Comparison of ENCODE assay signal across 12 mouse cellular contexts in genomic region chr12:17769476-17770172, GRCm38 (mm10).
A peak's percentile ranks its signal among the peaks of the same experiment; 100 is the strongest.
DNase-seq lines count a peak whose midpoint lies in the region; ATAC-seq and TF ChIP-seq lines count a peak whose summit lies in the region.
"Had no signal": no experiment of that assay in that cellular context is flagged by ENCODE, and none has a peak within 500 bp of the region (broad histone marks: within the 10 kb centered on the region; RNA-seq: fewer than 3 reads in every experiment).

No protein-coding gene starts in this region.

- DNase-seq in lung, adult 18-20 months: peak; percentile 15 to 53
- no peak for DNase-seq in lung, postnatal 4 days
- no peak for DNase-seq in liver, postnatal 0 days
- DNase-seq in stomach, postnatal 0 days (ENCODE audit: low spot score): no peak
- no peak for DNase-seq in hindbrain, postnatal 0 days (ENCODE audit: low spot score)
- DNase-seq: cerebellum, adult 18-20 months; embryo, embryonic 11 days had no signal

- no peak for TF ChIP-seq CTCF in liver, postnatal 0 days (IDR thresholded peaks at IDR 0.05; ENCODE audit: low read depth)
- TF ChIP-seq CTCF in stomach, postnatal 0 days (IDR thresholded peaks at IDR 0.05; ENCODE audit: low read depth): no peak
- TF ChIP-seq CTCF in hindbrain, postnatal 0 days (IDR thresholded peaks at IDR 0.05; ENCODE audit: low read depth): no peak

- no peak for TF ChIP-seq EP300 in liver, postnatal 0 days (IDR thresholded peaks at IDR 0.05; ENCODE audit: low read depth)
- TF ChIP-seq EP300 in stomach, postnatal 0 days (optimal IDR thresholded peaks at IDR 0.05): no peak

- 10% methylated on average over 2 of the region's 2 CpGs for WGBS in heart, embryonic 12.5 days
- 55% methylated on average over 2 of the region's 2 CpGs for whole genome bisulfite sequencing in liver, postnatal 0 days (ENCODE audit: insufficient replicate concordance)
- WGBS in stomach, postnatal 0 days: 53% methylated on average over 2 of the region's 2 CpGs
- 66% methylated on average over 2 of the region's 2 CpGs for WGBS in forebrain, embryonic 13.5 days
- 75% methylated on average over 2 of the region's 2 CpGs for WGBS in hindbrain, postnatal 0 days

- H3K27me3 ChIP-seq in heart, embryonic 12.5 days (replicated peaks): peaks cover 40% of the 10 kb centered on the region
- no peaks in the 10 kb centered on the region for H3K27me3 ChIP-seq in liver, postnatal 0 days (ENCODE audit: insufficient read depth, low read length)
- no peaks in the 10 kb centered on the region for H3K27me3 ChIP-seq in stomach, postnatal 0 days (ENCODE audit: control insufficient read depth, insufficient read depth, low read length)
- no peaks in the 10 kb centered on the region for H3K27me3 ChIP-seq in forebrain, embryonic 13.5 days
- H3K27me3 ChIP-seq in hindbrain, postnatal 0 days (ENCODE audit: insufficient read depth, low read length): no peaks in the 10 kb centered on the region
- H3K27me3 ChIP-seq: CH12.LX; liver, embryonic 15.5 days had no signal

- H3K9me3 ChIP-seq in heart, embryonic 12.5 days (replicated peaks): no peaks in the 10 kb centered on the region
- no peaks in the 10 kb centered on the region for H3K9me3 ChIP-seq in liver, postnatal 0 days (ENCODE audit: low read length)
- H3K9me3 ChIP-seq in stomach, postnatal 0 days (ENCODE audit: control insufficient read depth, low read length): no peaks in the 10 kb centered on the region
- H3K9me3 ChIP-seq in forebrain, embryonic 13.5 days (replicated peaks): no peaks in the 10 kb centered on the region
- H3K9me3 ChIP-seq in hindbrain, postnatal 0 days (ENCODE audit: low read length): no peaks in the 10 kb centered on the region
- H3K9me3 ChIP-seq: liver, embryonic 15.5 days had no signal

- peak overlapping the region; percentile 61 for H3K27ac ChIP-seq in heart, embryonic 12.5 days (ENCODE audit: poor library complexity, severe bottlenecking)
- H3K27ac ChIP-seq in liver, postnatal 0 days (ENCODE audit: low read depth): peak overlapping the region; percentile 55; the same call in 1 of the 2 replicates
- no peak overlapping the region for H3K27ac ChIP-seq in stomach, postnatal 0 days (replicated peaks)
- H3K27ac ChIP-seq in forebrain, embryonic 13.5 days: no peak overlapping the region
- no peak overlapping the region for H3K27ac ChIP-seq in hindbrain, postnatal 0 days
- H3K27ac ChIP-seq: liver, embryonic 15.5 days had no signal

- no peak overlapping the region for H3K4me3 ChIP-seq in heart, embryonic 12.5 days
- no peak overlapping the region for H3K4me3 ChIP-seq in liver, postnatal 0 days (ENCODE audit: low read depth, low read length)
- H3K4me3 ChIP-seq in stomach, postnatal 0 days (ENCODE audit: low read depth, low read length): no peak overlapping the region
- no peak overlapping the region for H3K4me3 ChIP-seq in forebrain, embryonic 13.5 days
- no peak overlapping the region for H3K4me3 ChIP-seq in hindbrain, postnatal 0 days (ENCODE audit: low read length)
- H3K4me3 ChIP-seq: liver, embryonic 15.5 days had no signal

- no peaks in the 10 kb centered on the region for H3K36me3 ChIP-seq in heart, embryonic 12.5 days
- no peaks in the 10 kb centered on the region for H3K36me3 ChIP-seq in liver, postnatal 0 days (replicated peaks; ENCODE audit: insufficient read depth, low read length)
- H3K36me3 ChIP-seq in stomach, postnatal 0 days (ENCODE audit: control insufficient read depth, insufficient read depth, low read length): no peaks in the 10 kb centered on the region
- H3K36me3 ChIP-seq in forebrain, embryonic 13.5 days (ENCODE audit: poor library complexity, severe bottlenecking): no peaks in the 10 kb centered on the region
- no peaks in the 10 kb centered on the region for H3K36me3 ChIP-seq in hindbrain, postnatal 0 days (ENCODE audit: insufficient read depth, low read length)
- H3K36me3 ChIP-seq: liver, embryonic 15.5 days had no signal

- peak overlapping the region; percentile 1; the same call in 1 of the 2 replicates for H3K4me2 ChIP-seq in heart, embryonic 12.5 days
- no peak overlapping the region for H3K4me2 ChIP-seq in liver, postnatal 0 days (ENCODE audit: low read depth, low read length)
- H3K4me2 ChIP-seq in stomach, postnatal 0 days (replicated peaks; ENCODE audit: low read depth): no peak overlapping the region
- H3K4me2 ChIP-seq in forebrain, embryonic 13.5 days: no peak overlapping the region
- H3K4me2 ChIP-seq in hindbrain, postnatal 0 days (ENCODE audit: low read depth, low read length): no peak overlapping the region
- H3K4me2 ChIP-seq: liver, embryonic 15.5 days had no signal

- peak; percentile 86 for ATAC-seq in heart, embryonic 12.5 days (ENCODE audit: insufficient number of reproducible peaks, low FRiP score)
- peak; percentile 43 for ATAC-seq in liver, postnatal 0 days
- ATAC-seq in stomach, postnatal 0 days (ENCODE audit: low FRiP score, low TSS enrichment): 0 out of 2 replicates have a peak, but pooled peaks have one; percentile 8
- no peak for ATAC-seq in forebrain, embryonic 13.5 days
- no peak for ATAC-seq in hindbrain, postnatal 0 days
- no peak for ATAC-seq in inflammation-experienced regulatory T-cells, adult 6 months

- H3K9ac ChIP-seq in heart, embryonic 12.5 days: no peak overlapping the region
- H3K9ac ChIP-seq in liver, postnatal 0 days (replicated peaks): no peak overlapping the region
- no peak overlapping the region for H3K9ac ChIP-seq in stomach, postnatal 0 days (ENCODE audit: low read length)
- no peak overlapping the region for H3K9ac ChIP-seq in forebrain, embryonic 13.5 days
- H3K9ac ChIP-seq in hindbrain, postnatal 0 days (replicated peaks; ENCODE audit: low read length): no peak overlapping the region
- H3K9ac ChIP-seq: liver, embryonic 15.5 days had no signal

- peaks cover 27% of the 10 kb centered on the region for H3K4me1 ChIP-seq in heart, embryonic 12.5 days (replicated peaks)
- peaks cover 13% of the 10 kb centered on the region for H3K4me1 ChIP-seq in liver, postnatal 0 days (ENCODE audit: insufficient read depth)
- H3K4me1 ChIP-seq in stomach, postnatal 0 days (replicated peaks; ENCODE audit: control insufficient read depth, insufficient read depth): no peaks in the 10 kb centered on the region
- no peaks in the 10 kb centered on the region for H3K4me1 ChIP-seq in forebrain, embryonic 13.5 days
- H3K4me1 ChIP-seq in hindbrain, postnatal 0 days (ENCODE audit: insufficient read depth, low read length): no peaks in the 10 kb centered on the region

Comparison
In these comparisons a context has a peak if more than half of its experiments do, and no peak if none do; other contexts are left out.
1. DNase-seq: peak in lung, adult 18-20 months (2 of 2); none in lung, postnatal 4 days (0 of 2), liver, postnatal 0 days (single experiment), stomach, postnatal 0 days (single experiment) and hindbrain, postnatal 0 days (single experiment).
2. ATAC-seq: peak in heart, embryonic 12.5 days (single experiment), liver, postnatal 0 days (single experiment) and stomach, postnatal 0 days (single experiment); none in forebrain, embryonic 13.5 days (single experiment), hindbrain, postnatal 0 days (single experiment) and inflammation-experienced regulatory T-cells, adult 6 months (single experiment).
3. H3K27ac ChIP-seq: peak in heart, embryonic 12.5 days (single experiment) and liver, postnatal 0 days (single experiment); none in stomach, postnatal 0 days (single experiment), forebrain, embryonic 13.5 days (single experiment) and hindbrain, postnatal 0 days (single experiment).